Comparison of ENCODE assay signal across 22 mouse cellular contexts in genomic region chr5:127620371-127620770, GRCm38 (mm10). TPM values are rescaled to one million over a fixed set of nuclear protein-coding genes. Genes with fewer than 3 reads are reported as not detected.
"Had no signal": no experiment of that assay in that cellular context is flagged by ENCODE, and none has a peak within 500 bp of the region (broad histone marks: within the 10 kb centered on the region; RNA-seq: fewer than 3 reads in every experiment).

No protein-coding gene starts in this region.

- DNase-seq: gastrocnemius, postnatal 14 days; gastrocnemius, postnatal 36 days; heart, postnatal 10 days; heart, postnatal 4 days; kidney, adult 2 months; kidney, adult 9 months; kidney, postnatal 14 days; kidney, postnatal 36 days; layer of hippocampus, adult 9-11 months; layer of hippocampus, postnatal 36 days; left cerebral cortex, postnatal 4 days had no signal

- H3K9me3 ChIP-seq: heart, embryonic 10.5 days; heart, embryonic 12.5 days; hindbrain, embryonic 10.5 days; hindbrain, embryonic 12.5 days; intestine, embryonic 15.5 days; kidney, embryonic 15.5 days; limb, embryonic 13.5 days; limb, embryonic 15.5 days had no signal

- H3K4me3 ChIP-seq: heart, embryonic 10.5 days; heart, embryonic 12.5 days; hindbrain, embryonic 10.5 days; hindbrain, embryonic 12.5 days; intestine, embryonic 15.5 days; kidney, embryonic 15.5 days; limb, embryonic 13.5 days; limb, embryonic 15.5 days had no signal

- H3K27me3 ChIP-seq: heart, embryonic 12.5 days; hindbrain, embryonic 12.5 days; intestine, embryonic 15.5 days; kidney, embryonic 15.5 days; limb, embryonic 13.5 days; limb, embryonic 15.5 days had no signal

- H3K36me3 ChIP-seq: heart, embryonic 10.5 days; heart, embryonic 12.5 days; hindbrain, embryonic 10.5 days; hindbrain, embryonic 12.5 days; intestine, embryonic 15.5 days; kidney, embryonic 15.5 days; limb, embryonic 13.5 days; limb, embryonic 15.5 days had no signal

RNA-seq across cellular contexts. Expression of gene Glt1d1, which starts 11.7 kb away (rescaled TPM):
- polyA plus RNA-seq: heart, embryonic 12.5 days; heart, embryonic 14.5 days; heart, embryonic 16.5 days; inflammation-experienced regulatory T-cells, adult 6 months had no signal
